Mouse (Mus musculus): ENCODE data around the gene Emc6.

DNA sequence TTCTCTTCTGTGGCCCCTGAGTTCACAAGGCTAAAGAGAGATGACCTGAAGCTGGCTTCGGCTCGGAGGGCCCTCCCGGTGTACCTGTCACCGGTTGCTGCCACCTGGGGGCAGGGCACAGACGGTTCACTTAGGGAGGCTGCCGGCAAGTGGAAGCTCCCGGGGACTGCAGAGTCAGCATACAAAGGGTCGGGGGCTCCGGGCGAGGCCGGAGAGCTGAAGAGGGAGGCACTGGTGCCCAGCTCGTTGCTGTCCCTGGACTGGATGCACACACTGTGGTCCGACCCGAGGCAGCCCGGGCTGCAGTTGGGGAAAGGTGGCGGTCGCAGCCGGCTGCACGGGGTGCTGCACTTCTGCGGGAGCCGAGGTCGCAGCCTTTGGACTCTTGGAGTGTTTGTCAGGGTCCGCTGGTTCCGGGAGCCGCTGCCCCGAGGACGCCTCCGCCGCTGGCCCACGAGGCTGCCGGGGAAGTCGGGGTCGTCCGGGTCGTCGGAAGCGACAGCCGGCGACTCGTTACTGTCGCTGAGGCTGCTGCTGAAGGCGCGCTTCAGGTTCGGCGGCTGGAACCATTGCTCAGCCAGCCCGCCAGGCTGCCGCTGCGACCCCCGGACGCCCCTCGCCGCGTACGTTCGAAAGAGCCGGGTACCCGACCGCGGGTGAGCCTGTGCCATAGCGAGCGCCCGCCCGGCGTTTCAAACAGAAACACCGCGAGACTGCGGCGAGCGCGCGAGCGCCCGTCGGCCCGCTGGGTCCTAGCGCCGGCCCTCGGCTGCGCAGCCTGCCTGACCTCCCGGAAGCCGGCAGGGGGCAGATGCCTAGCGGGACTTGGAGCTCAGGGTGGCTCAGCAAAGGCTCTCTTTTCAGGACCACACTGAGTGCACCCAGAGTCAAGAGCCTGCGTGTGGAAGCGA is 39.0 kb downstream of the Emc6 start, which contains the start of gene Haspin:
- TF ChIP-seq CTCF (conservative IDR thresholded peaks at IDR 0.05; ENCODE audit: insufficient read depth, insufficient read length, low read depth, low read length) = peak; percentile 84
- TF ChIP-seq POLR2A (IDR thresholded peaks at IDR 0.05; ENCODE audit: low read depth, low read length) = no peak

All from kidney, adult 2 months (tissue).